Mouse (Mus musculus) bone marrow macrophage, adult 2 months (primary cell): ENCODE results near the gene Dthd1.

Experiments
- CTCF ChIP-seq: IDR thresholded peaks from 2 replicates; pipeline ENCODE4 v1.5.1; 2012; ENCODE audit warnings: low read depth, mild to moderate bottlenecking, low read length, moderate library complexity
- POLR2A ChIP-seq: IDR thresholded peaks from 2 replicates; pipeline ENCODE4 v1.6.1; 2012; ENCODE audit warnings: mild to moderate bottlenecking, low read depth, low read length, borderline replicate concordance

GRCm38 (mm10) chr5:62813402-62814071 lies at the start of gene Dthd1:
- TF ChIP-seq CTCF: no peak
- TF ChIP-seq POLR2A: no peak
